Mouse (Mus musculus): ENCODE results near the gene Srxn1. TPM values are rescaled to one million over a fixed set of nuclear protein-coding genes. Genes with fewer than 3 reads are reported as not detected.
A peak's percentile ranks its signal among the peaks of the same experiment; 100 is the strongest.

Gene Srxn1
- polyA plus RNA-seq, 1 experiment, result 2.6 TPM

- peaks cover 60% of the 10 kb centered on the region for H3K4me1 ChIP-seq (ENCODE audit: control insufficient read depth)
- H3K9me3 ChIP-seq (ENCODE audit: control insufficient read depth, low read length), result peaks cover 2% of the 10 kb centered on the region; the same call in 1 of the 2 replicates
- peaks cover 57% of the 10 kb centered on the region for H3K36me3 ChIP-seq (ENCODE audit: control insufficient read depth)
- TF ChIP-seq GATA1 (IDR thresholded peaks at IDR 0.05; ENCODE audit: low read length) (no peak), TAL1 (IDR thresholded peaks at IDR 0.05; ENCODE audit: low read length) (no peak)
- H3K4me3 ChIP-seq (replicated peaks), result no peak overlapping the region
- H3K27me3 ChIP-seq (ENCODE audit: control insufficient read depth), result peaks cover 5% of the 10 kb centered on the region
Measured at GRCm38 (mm10) chr2:152109386-152109785, 4.1 kb downstream of the Srxn1 start.

- no peak overlapping the region for H3K4me3 ChIP-seq (replicated peaks)
- TF ChIP-seq TAL1 (IDR thresholded peaks at IDR 0.05; ENCODE audit: low read length), result no peak
- peaks cover 55% of the 10 kb centered on the region for H3K36me3 ChIP-seq (ENCODE audit: control insufficient read depth)
- peaks cover 2% of the 10 kb centered on the region; the same call in 1 of the 2 replicates for H3K9me3 ChIP-seq (ENCODE audit: control insufficient read depth, low read length)
- H3K27me3 ChIP-seq (ENCODE audit: control insufficient read depth), result peaks cover 15% of the 10 kb centered on the region
- H3K4me1 ChIP-seq (ENCODE audit: control insufficient read depth), result peaks cover 66% of the 10 kb centered on the region
Measured at GRCm38 (mm10) chr2:152111311-152111710, 6.0 kb downstream of the Srxn1 start.

- TF ChIP-seq GATA1 (IDR thresholded peaks at IDR 0.05; ENCODE audit: low read length) (no peak), TAL1 (IDR thresholded peaks at IDR 0.05; ENCODE audit: low read length) (no peak)
- H3K27me3 ChIP-seq (ENCODE audit: control insufficient read depth), result peaks cover 15% of the 10 kb centered on the region
- no peak overlapping the region for H3K4me3 ChIP-seq (replicated peaks)
- peaks cover 64% of the 10 kb centered on the region for H3K4me1 ChIP-seq (ENCODE audit: control insufficient read depth)
- peaks cover 2% of the 10 kb centered on the region; the same call in 1 of the 2 replicates for H3K9me3 ChIP-seq (ENCODE audit: control insufficient read depth, low read length)
- peaks cover 49% of the 10 kb centered on the region for H3K36me3 ChIP-seq (ENCODE audit: control insufficient read depth)
Measured at GRCm38 (mm10) chr2:152111920-152112319, 6.6 kb downstream of the Srxn1 start.

GRCm38 (mm10) chr2:152112490-152112889, 7.2 kb downstream of the Srxn1 start:
- Histone ChIP-seq H3K27me3 (ENCODE audit: control insufficient read depth) (peaks cover 15% of the 10 kb centered on the region), H3K4me3 (replicated peaks) (no peak overlapping the region), H3K4me1 (ENCODE audit: control insufficient read depth) (peaks cover 65% of the 10 kb centered on the region), H3K36me3 (ENCODE audit: control insufficient read depth) (peaks cover 44% of the 10 kb centered on the region), H3K9me3 (ENCODE audit: control insufficient read depth, low read length) (peaks cover under 1% of the 10 kb centered on the region; the same call in 1 of the 2 replicates)
- no peak for TF ChIP-seq TAL1 (IDR thresholded peaks at IDR 0.05; ENCODE audit: low read length)
- no peak for TF ChIP-seq GATA1 (IDR thresholded peaks at IDR 0.05; ENCODE audit: low read length)

GRCm38 (mm10) chr2:152112970-152113369, 7.7 kb downstream of the Srxn1 start:
- peaks cover 65% of the 10 kb centered on the region for H3K4me1 ChIP-seq (ENCODE audit: control insufficient read depth)
- H3K4me3 ChIP-seq (replicated peaks), result no peak overlapping the region
- H3K27me3 ChIP-seq (ENCODE audit: control insufficient read depth), result peaks cover 15% of the 10 kb centered on the region
- H3K36me3 ChIP-seq (ENCODE audit: control insufficient read depth), result peaks cover 39% of the 10 kb centered on the region
- TF ChIP-seq GATA1 (IDR thresholded peaks at IDR 0.05; ENCODE audit: low read length) (no peak), TAL1 (IDR thresholded peaks at IDR 0.05; ENCODE audit: low read length) (no peak)
- H3K9me3 ChIP-seq (ENCODE audit: control insufficient read depth, low read length), result no peaks in the 10 kb centered on the region

GRCm38 (mm10) chr2:152114057-152114975, 9.0 kb downstream of the Srxn1 start:
- Histone ChIP-seq H3K36me3 (ENCODE audit: control insufficient read depth) (peaks cover 25% of the 10 kb centered on the region), H3K4me3 (replicated peaks) (peak overlapping the region; percentile 44), H3K9me3 (ENCODE audit: control insufficient read depth, low read length) (no peaks in the 10 kb centered on the region), H3K4me1 (ENCODE audit: control insufficient read depth) (peaks cover 62% of the 10 kb centered on the region), H3K27me3 (ENCODE audit: control insufficient read depth) (peaks cover 15% of the 10 kb centered on the region)
- TF ChIP-seq GATA1 (IDR thresholded peaks at IDR 0.05; ENCODE audit: low read length) (no peak), TAL1 (IDR thresholded peaks at IDR 0.05; ENCODE audit: low read length) (no peak)

- no peaks in the 10 kb centered on the region for H3K36me3 ChIP-seq (ENCODE audit: control insufficient read depth)
- peaks cover 80% of the 10 kb centered on the region for H3K4me1 ChIP-seq (ENCODE audit: control insufficient read depth)
- no peak overlapping the region for H3K4me3 ChIP-seq (replicated peaks)
- peaks cover 15% of the 10 kb centered on the region for H3K27me3 ChIP-seq (ENCODE audit: control insufficient read depth)
- TF ChIP-seq GATA1 (IDR thresholded peaks at IDR 0.05; ENCODE audit: low read length), result no peak
- TF ChIP-seq TAL1 (IDR thresholded peaks at IDR 0.05; ENCODE audit: low read length), result peak; percentile 24; the same call in 1 of the 3 replicates
- no peaks in the 10 kb centered on the region for H3K9me3 ChIP-seq (ENCODE audit: control insufficient read depth, low read length)
Measured at GRCm38 (mm10) chr2:152117694-152118093, 12.4 kb downstream of the Srxn1 start.

- Histone ChIP-seq H3K4me3 (replicated peaks) (no peak overlapping the region), H3K27me3 (ENCODE audit: control insufficient read depth) (peaks cover 11% of the 10 kb centered on the region), H3K36me3 (ENCODE audit: control insufficient read depth) (no peaks in the 10 kb centered on the region), H3K9me3 (ENCODE audit: control insufficient read depth, low read length) (no peaks in the 10 kb centered on the region), H3K4me1 (ENCODE audit: control insufficient read depth) (peaks cover 85% of the 10 kb centered on the region)
- TF ChIP-seq GATA1 (IDR thresholded peaks at IDR 0.05; ENCODE audit: low read length), result no peak
- no peak for TF ChIP-seq TAL1 (IDR thresholded peaks at IDR 0.05; ENCODE audit: low read length)
Measured at GRCm38 (mm10) chr2:152119228-152119865, 14.0 kb downstream of the Srxn1 start.

- TF ChIP-seq GATA1 (IDR thresholded peaks at IDR 0.05; ENCODE audit: low read length) (peak; percentile 85), TAL1 (IDR thresholded peaks at IDR 0.05; ENCODE audit: low read length) (peak; percentile 77)
- Histone ChIP-seq H3K4me3 (replicated peaks) (peak overlapping the region; percentile 29), H3K4me1 (ENCODE audit: control insufficient read depth) (peaks cover 66% of the 10 kb centered on the region), H3K27me3 (ENCODE audit: control insufficient read depth) (no peaks in the 10 kb centered on the region), H3K9me3 (ENCODE audit: control insufficient read depth, low read length) (no peaks in the 10 kb centered on the region), H3K36me3 (ENCODE audit: control insufficient read depth) (no peaks in the 10 kb centered on the region)
Measured at GRCm38 (mm10) chr2:152122896-152123295, 17.6 kb downstream of the Srxn1 start.

All from erythroblast, embryonic 14.5 days (primary cell).